ENCODE assay signal across 10 mouse cellular contexts in genomic region chr3:52643100-52643551, GRCm38 (mm10).
DNase-seq lines count a peak whose midpoint lies in the region; ATAC-seq and TF ChIP-seq lines count a peak whose summit lies in the region.
"Had no signal": no experiment of that assay in that cellular context is flagged by ENCODE, and none has a peak within 500 bp of the region (broad histone marks: within the 10 kb centered on the region; RNA-seq: fewer than 3 reads in every experiment).

No protein-coding gene starts in this region.

- no peak overlapping the region for H3K4me2 ChIP-seq in neural tube, embryonic 13.5 days
- H3K4me2 ChIP-seq in neural tube, embryonic 15.5 days, result no peak overlapping the region
- H3K4me2 ChIP-seq in midbrain, postnatal 0 days (ENCODE audit: low read depth, low read length, poor library complexity, severe bottlenecking), result no peak overlapping the region

- peaks cover 7% of the 10 kb centered on the region; the same call in 1 of the 2 replicates for H3K27me3 ChIP-seq in neural tube, embryonic 13.5 days
- H3K27me3 ChIP-seq in neural tube, embryonic 15.5 days (replicated peaks), result no peaks in the 10 kb centered on the region; the same call in 1 of the 2 replicates
- peaks cover 18% of the 10 kb centered on the region for H3K27me3 ChIP-seq in hindbrain, embryonic 10.5 days (ENCODE audit: insufficient read depth, poor library complexity, severe bottlenecking)
- H3K27me3 ChIP-seq in midbrain, postnatal 0 days (ENCODE audit: insufficient read depth, low read length), result no peaks in the 10 kb centered on the region

- peaks cover 45% of the 10 kb centered on the region for H3K4me1 ChIP-seq in neural tube, embryonic 13.5 days (replicated peaks)
- peaks cover 25% of the 10 kb centered on the region for H3K4me1 ChIP-seq in neural tube, embryonic 15.5 days
- peaks cover 56% of the 10 kb centered on the region for H3K4me1 ChIP-seq in hindbrain, embryonic 10.5 days (replicated peaks)
- H3K4me1 ChIP-seq in midbrain, postnatal 0 days (ENCODE audit: insufficient read depth, low read length), result 0 out of 2 replicates have a peak, but pooled peaks cover 8% of the 10 kb centered on the region

- no peak overlapping the region for H3K4me3 ChIP-seq in neural tube, embryonic 13.5 days
- H3K4me3 ChIP-seq in neural tube, embryonic 15.5 days (replicated peaks), result no peak overlapping the region
- no peak overlapping the region for H3K4me3 ChIP-seq in hindbrain, embryonic 10.5 days
- H3K4me3 ChIP-seq in midbrain, postnatal 0 days (ENCODE audit: low read depth, low read length), result no peak overlapping the region

- peak; percentile 9 for DNase-seq in embryo, embryonic 9.5 days (ENCODE audit: extremely low spot score)
- DNase-seq in embryo, embryonic 11 days, result no peak
- no peak for DNase-seq in hindbrain, embryonic 10.5 days (ENCODE audit: low spot score)
- peak; percentile 56 for DNase-seq in midbrain, postnatal 0 days (ENCODE audit: low spot score)
- DNase-seq in thymus, adult 18-20 months, result no peak
- DNase-seq: kidney, adult 9 months had no signal

- TF ChIP-seq CTCF in midbrain, postnatal 0 days (IDR thresholded peaks at IDR 0.05), result no peak

- H3K27ac ChIP-seq in neural tube, embryonic 13.5 days (replicated peaks), result peak overlapping the region; percentile 73
- H3K27ac ChIP-seq in neural tube, embryonic 15.5 days (replicated peaks), result no peak overlapping the region
- H3K27ac ChIP-seq in hindbrain, embryonic 10.5 days, result peak overlapping the region; percentile 86
- H3K27ac ChIP-seq in midbrain, postnatal 0 days (ENCODE audit: low read depth, low read length), result no peak overlapping the region
- H3K27ac ChIP-seq: liver, embryonic 14.5 days had no signal

- no peaks in the 10 kb centered on the region for H3K36me3 ChIP-seq in neural tube, embryonic 13.5 days
- H3K36me3 ChIP-seq in neural tube, embryonic 15.5 days, result no peaks in the 10 kb centered on the region
- no peaks in the 10 kb centered on the region for H3K36me3 ChIP-seq in hindbrain, embryonic 10.5 days
- no peaks in the 10 kb centered on the region for H3K36me3 ChIP-seq in midbrain, postnatal 0 days (ENCODE audit: insufficient read depth, low read length)

- 34% methylated on average over 9 of the region's 9 CpGs for WGBS in neural tube, embryonic 13.5 days
- WGBS in neural tube, embryonic 15.5 days, result 27% methylated on average over 9 of the region's 9 CpGs
- WGBS in hindbrain, embryonic 10.5 days, result 58% methylated on average over 9 of the region's 9 CpGs
- WGBS in midbrain, postnatal 0 days, result 51% methylated on average over 9 of the region's 9 CpGs

- no peak for ATAC-seq in neural tube, embryonic 13.5 days (ENCODE audit: low read depth)
- no peak for ATAC-seq in neural tube, embryonic 15.5 days (ENCODE audit: low FRiP score)
- no peak for ATAC-seq in midbrain, postnatal 0 days (ENCODE audit: low FRiP score)
- no peak for ATAC-seq in CD4-positive, CD25-positive, alpha-beta regulatory T cell, adult 4 months

- H3K9me3 ChIP-seq in neural tube, embryonic 13.5 days, result no peaks in the 10 kb centered on the region
- H3K9me3 ChIP-seq in neural tube, embryonic 15.5 days (replicated peaks), result no peaks in the 10 kb centered on the region
- no peaks in the 10 kb centered on the region for H3K9me3 ChIP-seq in hindbrain, embryonic 10.5 days
- H3K9me3 ChIP-seq in midbrain, postnatal 0 days (ENCODE audit: low read length), result no peaks in the 10 kb centered on the region

- 0 out of 2 replicates have a peak overlapping the region, but pooled peaks have one; percentile 34 for H3K9ac ChIP-seq in neural tube, embryonic 13.5 days
- H3K9ac ChIP-seq in neural tube, embryonic 15.5 days (replicated peaks), result no peak overlapping the region
- H3K9ac ChIP-seq in midbrain, postnatal 0 days (replicated peaks; ENCODE audit: low read length, poor library complexity, severe bottlenecking), result no peak overlapping the region
- H3K9ac ChIP-seq: liver, embryonic 14.5 days had no signal

Comparison
In these comparisons a context has a peak if more than half of its experiments do, and no peak if none do; other contexts are left out.
1. DNase-seq: peak in embryo, embryonic 9.5 days (single experiment) and midbrain, postnatal 0 days (single experiment); none in embryo, embryonic 11 days (single experiment), hindbrain, embryonic 10.5 days (single experiment) and thymus, adult 18-20 months (0 of 2).
2. H3K27ac ChIP-seq: peak in neural tube, embryonic 13.5 days (single experiment) and hindbrain, embryonic 10.5 days (single experiment); none in neural tube, embryonic 15.5 days (single experiment) and midbrain, postnatal 0 days (single experiment).